ENCODE assay signal across 5 mouse cellular contexts in the genomic region with DNA sequence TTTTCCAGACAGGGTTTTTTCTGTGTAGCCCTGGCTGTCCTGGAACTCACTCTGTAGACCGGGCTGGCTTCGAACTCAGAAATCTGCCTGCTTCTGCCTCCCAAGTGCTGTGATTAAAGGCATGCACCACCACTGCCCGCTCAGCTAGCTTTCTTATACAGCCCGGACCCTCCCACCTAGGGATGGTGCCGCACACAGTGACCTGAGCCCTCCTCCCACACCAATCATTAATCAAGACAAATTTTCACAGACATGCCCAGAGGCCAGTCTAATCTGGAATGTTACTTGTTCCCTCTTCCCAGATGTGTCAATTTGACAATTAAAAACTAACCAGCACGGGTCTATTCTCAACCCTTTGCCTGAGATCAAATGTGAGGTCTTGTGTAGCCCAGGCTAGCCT. TPM values are rescaled to one million over a fixed set of nuclear protein-coding genes. Genes with fewer than 3 reads are reported as not detected.
DNase-seq lines count a peak whose midpoint lies in the region; ATAC-seq and TF ChIP-seq lines count a peak whose summit lies in the region.
"Not testable (repeated sequence)": the region's sequence is repeated elsewhere in the genome, so short reads cannot be mapped to it uniquely, and the experiment has no call there.

No protein-coding gene starts in this region.

- peak; percentile 43 for DNase-seq in kidney, adult 2 months
- DNase-seq in lung, postnatal 0 days (ENCODE audit: low spot score): not testable (repeated sequence)

- not testable (repeated sequence) for TF ChIP-seq EP300 in lung, postnatal 0 days (IDR thresholded peaks at IDR 0.05)

- not testable (repeated sequence) for H3K9ac ChIP-seq in kidney, embryonic 15.5 days; limb, embryonic 15.5 days; lung, postnatal 0 days (replicated peaks; ENCODE audit: low read depth)

- H3K4me3 ChIP-seq in brown adipose tissue, adult 24 weeks (ENCODE audit: insufficient read depth, low read depth, low read length); kidney, adult 2 months (ENCODE audit: insufficient read depth, low read depth, low read length); kidney, embryonic 15.5 days (replicated peaks); limb, embryonic 15.5 days; lung, postnatal 0 days (ENCODE audit: low read depth, low read length): not testable (repeated sequence)

- H3K4me2 ChIP-seq in kidney, embryonic 15.5 days; limb, embryonic 15.5 days; lung, postnatal 0 days (replicated peaks; ENCODE audit: low read depth, low read length): not testable (repeated sequence)

- not testable (repeated sequence) for TF ChIP-seq CTCF in kidney, adult 2 months (conservative IDR thresholded peaks at IDR 0.05; ENCODE audit: insufficient read depth, insufficient read length, low read depth, low read length); lung, postnatal 0 days (IDR thresholded peaks at IDR 0.05)

- WGBS in kidney, adult 2 months: 60% methylated on average over 6 of the region's 6 CpGs
- 57% methylated on average over 6 of the region's 6 CpGs for WGBS in kidney, embryonic 15.5 days
- 78% methylated on average over 6 of the region's 6 CpGs for WGBS in limb, embryonic 15.5 days
- 79% methylated on average over 6 of the region's 6 CpGs for WGBS in lung, postnatal 0 days

- H3K9me3 ChIP-seq in kidney, embryonic 15.5 days (replicated peaks); limb, embryonic 15.5 days; lung, postnatal 0 days (ENCODE audit: low read length): not testable (repeated sequence)

- not testable (repeated sequence) for TF ChIP-seq POLR2A in kidney, adult 2 months (IDR thresholded peaks at IDR 0.05; ENCODE audit: low read depth, low read length)

- ATAC-seq in kidney, embryonic 15.5 days (replicated peaks; ENCODE audit: low FRiP score): peak; percentile 59
- ATAC-seq in limb, embryonic 15.5 days (ENCODE audit: insufficient number of reproducible peaks, low FRiP score, low TSS enrichment, low read depth): 0 out of 2 replicates have a peak, but pooled peaks have one; percentile 24
- not testable (repeated sequence) for ATAC-seq in lung, postnatal 0 days

- H3K36me3 ChIP-seq in kidney, adult 2 months (ENCODE audit: control insufficient read depth, insufficient read depth, low read length); lung, postnatal 0 days (ENCODE audit: insufficient read depth, low read length): not testable (repeated sequence)
- H3K36me3 ChIP-seq in kidney, embryonic 15.5 days: peaks cover 15% of the 10 kb centered on the region; the same call in 1 of the 2 replicates
- H3K36me3 ChIP-seq in limb, embryonic 15.5 days: peaks cover 40% of the 10 kb centered on the region

- peak overlapping the region; percentile 45; the same call in 1 of the 2 replicates for H3K27ac ChIP-seq in brown adipose tissue, adult 24 weeks (replicated peaks; ENCODE audit: low read depth, low read length)
- H3K27ac ChIP-seq in kidney, adult 2 months (ENCODE audit: insufficient read depth, low read depth, low read length): 0 out of 2 replicates have a peak overlapping the region, but pooled peaks have one; percentile 46
- not testable (repeated sequence) for H3K27ac ChIP-seq in kidney, embryonic 15.5 days; limb, embryonic 15.5 days
- 0 out of 2 replicates have a peak overlapping the region, but pooled peaks have one; percentile 14 for H3K27ac ChIP-seq in lung, postnatal 0 days (ENCODE audit: low read length)

- H3K27me3 ChIP-seq in kidney, adult 2 months (replicated peaks; ENCODE audit: control insufficient read depth, insufficient read depth, low read length); kidney, embryonic 15.5 days; limb, embryonic 15.5 days; lung, postnatal 0 days (replicated peaks; ENCODE audit: insufficient read depth, low read length): not testable (repeated sequence)

- peaks cover 11% of the 10 kb centered on the region for H3K4me1 ChIP-seq in brown adipose tissue, adult 24 weeks (ENCODE audit: control insufficient read depth, insufficient read depth, insufficient read length, low read length)
- peaks cover 13% of the 10 kb centered on the region for H3K4me1 ChIP-seq in kidney, adult 2 months (ENCODE audit: control insufficient read depth, insufficient read depth, low read length)
- H3K4me1 ChIP-seq in kidney, embryonic 15.5 days: peaks cover 23% of the 10 kb centered on the region
- H3K4me1 ChIP-seq in limb, embryonic 15.5 days; lung, postnatal 0 days (ENCODE audit: insufficient read depth, low read depth, low read length): not testable (repeated sequence)

RNA-seq across cellular contexts. Expression of a gene that starts 27.6 kb away (rescaled TPM):
- polyA plus RNA-seq in brown adipose tissue, adult 24 weeks (2012; ENCODE audit: insufficient read depth, insufficient read length, missing spikeins): 688 and 2,704 TPM in 2 replicates
- 3,384 and 3,621 TPM in 2 replicates for polyA plus RNA-seq in kidney, adult 2 months (2012; rRNA removed)
- 2,873 and 3,000 TPM in 2 replicates for polyA plus RNA-seq in kidney, embryonic 15.5 days (2015; fragmentation: Nextera tagmentation; extraction: Ambion mirVana)
- polyA plus RNA-seq in limb, embryonic 15.5 days (2015; fragmentation: Nextera tagmentation; extraction: Ambion mirVana): 2,195 and 2,248 TPM in 2 replicates
- polyA plus RNA-seq in lung, postnatal 0 days (2015; fragmentation: Nextera tagmentation; extraction: Ambion mirVana): 956 and 1,427 TPM in 2 replicates
